Mouse (Mus musculus) CH12.LX (cell line): ENCODE data around the gene Itga4. TPM values are rescaled to one million over a fixed set of nuclear protein-coding genes. Genes with fewer than 3 reads are reported as not detected.

Source experiments
- DNase-seq: peaks from one replicate; pipeline ENCODE4 v3.0.0-alpha.2; 2013; ENCODE audit errors: extremely low read depth
- H3K27ac ChIP-seq: 2 replicates; pipeline ENCODE4 v1.5.1; 2012; ENCODE audit warnings: low read depth, mild to moderate bottlenecking, control low read depth, moderate library complexity; ENCODE audit not compliant: insufficient read depth
- H3K27me3 ChIP-seq: replicated peaks from 2 replicates; pipeline ENCODE3; 2012; ENCODE audit warnings: inconsistent platforms
- H3K36me3 ChIP-seq, 2 experiments: replicated peaks in 1 of 2; 2 replicates each; pipeline versions ENCODE3 to v1.6.1; 2012; ENCODE audit warnings: inconsistent platforms in 1 of 2, low read length in 1 of 2, mild to moderate bottlenecking in 1 of 2, mixed read lengths in 1 of 2, moderate library complexity in 1 of 2; ENCODE audit not compliant: control insufficient read depth in 1 of 2, insufficient read depth in 1 of 2
- H3K4me1 ChIP-seq, 2 experiments: 2 replicates each; pipeline ENCODE4 v1.6.1; 2012; ENCODE audit warnings: inconsistent platforms in 1 of 2, moderate library complexity in 1 of 2; ENCODE audit not compliant: insufficient read depth in 2 of 2, control insufficient read depth in 1 of 2
- H3K4me2 ChIP-seq: 2 replicates; pipeline ENCODE4 v1.6.1; 2012; ENCODE audit warnings: low read depth, mild to moderate bottlenecking, control low read depth; ENCODE audit not compliant: poor library complexity, insufficient read depth, severe bottlenecking
- H3K4me3 ChIP-seq, 3 experiments: fragments of 150-350 bp in 1 of 3; sonication (generic) in 1 of 3; replicated peaks in 1 of 3; 2 replicates each; pipeline versions ENCODE3 to v1.5.1; 2011 to 2012; ENCODE audit warnings: low read depth in 2 of 3, low read length in 2 of 3, mild to moderate bottlenecking in 2 of 3, moderate library complexity in 2 of 3, control low read depth in 1 of 3, improper control_type of control experiment in 1 of 3, inconsistent platforms in 1 of 3, mixed read lengths in 1 of 3; ENCODE audit not compliant: poor library complexity in 1 of 3
- H3K79me2 ChIP-seq: replicated peaks from 2 replicates; pipeline ENCODE4 v1.6.1; 2012; ENCODE audit warnings: mild to moderate bottlenecking, moderate library complexity; ENCODE audit not compliant: control insufficient read depth, poor library complexity, insufficient read depth, severe bottlenecking; ENCODE audit errors: extremely low read depth
- H3K9ac ChIP-seq: 2 replicates; pipeline ENCODE4 v1.6.1; 2012; ENCODE audit warnings: low read depth, mild to moderate bottlenecking, control low read depth, moderate library complexity; ENCODE audit not compliant: insufficient read depth
- H3K9me3 ChIP-seq: replicated peaks from 2 replicates; pipeline ENCODE3; 2012; ENCODE audit warnings: low read length, inconsistent platforms, mixed read lengths
- CHD1 ChIP-seq: IDR thresholded peaks from 2 replicates; pipeline ENCODE4 v1.6.1; 2012; ENCODE audit warnings: low read depth, low read length, improper control_type of control experiment, inconsistent platforms
- CHD2 ChIP-seq: IDR thresholded peaks from 2 replicates; pipeline ENCODE4 v1.6.1; 2011; ENCODE audit warnings: low read length, improper control_type of control experiment
- ELF1 ChIP-seq: IDR thresholded peaks from 2 replicates; pipeline ENCODE4 v1.6.1; 2014; ENCODE audit warnings: low read depth, mild to moderate bottlenecking, inconsistent platforms, low read length, improper control_type of control experiment
- GABPA ChIP-seq: IDR thresholded peaks from 2 replicates; pipeline ENCODE4 v1.6.1; 2012; ENCODE audit warnings: low read depth, low read length, improper control_type of control experiment, inconsistent platforms; ENCODE audit not compliant: insufficient replicate concordance
- HCFC1 ChIP-seq: IDR thresholded peaks from 2 replicates; pipeline ENCODE4 v1.6.1; 2012; ENCODE audit warnings: low read depth, mild to moderate bottlenecking, inconsistent platforms, low read length, improper control_type of control experiment
- JUN ChIP-seq: IDR thresholded peaks from 2 replicates; pipeline ENCODE4 v1.6.1; 2011; ENCODE audit warnings: low read depth, mild to moderate bottlenecking, low read length, improper control_type of control experiment, moderate library complexity; ENCODE audit not compliant: insufficient read depth
- JUND ChIP-seq: conservative IDR thresholded peaks from 2 replicates; pipeline ENCODE4 v1.6.1; 2011; ENCODE audit warnings: low read depth, low read length, improper control_type of control experiment
- MAZ ChIP-seq: IDR thresholded peaks from 2 replicates; pipeline ENCODE4 v1.6.1; 2012; ENCODE audit warnings: low read depth, mild to moderate bottlenecking, inconsistent platforms, low read length, improper control_type of control experiment, moderate library complexity
- MEF2A ChIP-seq: IDR thresholded peaks from 2 replicates; pipeline ENCODE4 v1.6.1; 2014; ENCODE audit warnings: low read depth, mild to moderate bottlenecking, inconsistent platforms, low read length, improper control_type of control experiment, borderline replicate concordance
- MXI1 ChIP-seq: IDR thresholded peaks from 2 replicates; pipeline ENCODE4 v1.6.1; 2011; ENCODE audit warnings: mild to moderate bottlenecking, low read depth, low read length, improper control_type of control experiment
- MYC ChIP-seq: IDR thresholded peaks from 2 replicates; pipeline ENCODE4 v1.6.1; 2011; ENCODE audit warnings: low read depth, mild to moderate bottlenecking, improper control_type of control experiment, low read length
- NELFE ChIP-seq: IDR thresholded peaks from 2 replicates; pipeline ENCODE4 v1.6.1; 2011; ENCODE audit warnings: low read depth, low read length, improper control_type of control experiment
- POLR2A ChIP-seq: IDR thresholded peaks from 2 replicates; pipeline ENCODE4 v1.6.1; 2011; ENCODE audit warnings: low read depth, mild to moderate bottlenecking, improper control_type of control experiment, low read length
- POLR2AphosphoS2 ChIP-seq: IDR thresholded peaks from 2 replicates; pipeline ENCODE4 v1.6.1; 2011; ENCODE audit warnings: low read depth, low read length, improper control_type of control experiment
- SIN3A ChIP-seq: IDR thresholded peaks from 2 replicates; pipeline ENCODE4 v1.6.1; 2012; ENCODE audit warnings: low read length, improper control_type of control experiment, inconsistent platforms
- SMC3 ChIP-seq: IDR thresholded peaks from 2 replicates; pipeline ENCODE4 v1.6.1; 2011; ENCODE audit warnings: low read depth, low read length, improper control_type of control experiment
- TCF12 ChIP-seq: IDR thresholded peaks from 2 replicates; pipeline ENCODE4 v1.6.1; 2014; ENCODE audit warnings: low read depth, mild to moderate bottlenecking, inconsistent platforms, low read length, improper control_type of control experiment
- UBTF ChIP-seq: IDR thresholded peaks from 2 replicates; pipeline ENCODE4 v1.6.1; 2012; ENCODE audit warnings: low read depth, mild to moderate bottlenecking, inconsistent platforms, low read length, improper control_type of control experiment, moderate library complexity
- USF1 ChIP-seq: IDR thresholded peaks from 2 replicates; pipeline ENCODE4 v1.6.1; 2014; ENCODE audit warnings: low read depth, mild to moderate bottlenecking, inconsistent platforms, low read length, improper control_type of control experiment
- USF2 ChIP-seq: conservative IDR thresholded peaks from 2 replicates; pipeline ENCODE4 v1.6.1; 2011; ENCODE audit warnings: low read depth, low read length, improper control_type of control experiment
- ZC3H11A ChIP-seq: IDR thresholded peaks from 2 replicates; pipeline ENCODE4 v1.6.1; 2012; ENCODE audit warnings: low read depth, mild to moderate bottlenecking, inconsistent platforms, low read length, improper control_type of control experiment
- ZKSCAN1 ChIP-seq: IDR thresholded peaks from 2 replicates; pipeline ENCODE4 v1.6.1; 2012; ENCODE audit warnings: low read depth, inconsistent platforms, low read length, improper control_type of control experiment, borderline replicate concordance
- ZNF384 ChIP-seq: IDR thresholded peaks from 2 replicates; pipeline ENCODE4 v1.6.1; 2012; ENCODE audit warnings: low read depth, low read length, improper control_type of control experiment, inconsistent platforms
- dilution Hi-C: fragments of 300-500 bp; cut with MboI; formaldehyde crosslinking; loops from 2 replicates; pipeline ENCODE4 v1.14.3; 2020; ENCODE audit warnings: low sequenced_read_pairs; ENCODE audit not compliant: extremely low pct_unique_long_range_greater_than_20kb, extremely low pct_ligation_motif_present
- in situ Hi-C: fragments of 300-500 bp; cut with MboI; formaldehyde crosslinking; loops from 3 replicates; pipeline ENCODE4 v1.14.3; 2019; ENCODE audit warnings: low sequenced_read_pairs, low pct_ligation_motif_present, low pct_unique_long_range_greater_than_20kb, mixed read lengths
- polyA plus RNA-seq: library from polyadenylated mRNA; unstranded; fragments of >175 nt; gene quantifications from 2 replicates; pipeline ENCODE4 v1.2.1, GENCODE M21; 2012; ENCODE audit warnings: low read depth; ENCODE audit not compliant: insufficient read length
- total RNA-seq, 2 experiments: library from RNA; depleted of rRNA; stranded (reverse); fragments of 300-350 nt in 1 of 2; fragments of >200 nt in 1 of 2; gene quantifications; 2 replicates each; pipeline ENCODE4 v1.2.3; 2012 to 2014

Gene Itga4
- total and polyA plus RNA-seq, 3 experiments = 51.2 to 79.3 (median 54.3) TPM

DNA sequence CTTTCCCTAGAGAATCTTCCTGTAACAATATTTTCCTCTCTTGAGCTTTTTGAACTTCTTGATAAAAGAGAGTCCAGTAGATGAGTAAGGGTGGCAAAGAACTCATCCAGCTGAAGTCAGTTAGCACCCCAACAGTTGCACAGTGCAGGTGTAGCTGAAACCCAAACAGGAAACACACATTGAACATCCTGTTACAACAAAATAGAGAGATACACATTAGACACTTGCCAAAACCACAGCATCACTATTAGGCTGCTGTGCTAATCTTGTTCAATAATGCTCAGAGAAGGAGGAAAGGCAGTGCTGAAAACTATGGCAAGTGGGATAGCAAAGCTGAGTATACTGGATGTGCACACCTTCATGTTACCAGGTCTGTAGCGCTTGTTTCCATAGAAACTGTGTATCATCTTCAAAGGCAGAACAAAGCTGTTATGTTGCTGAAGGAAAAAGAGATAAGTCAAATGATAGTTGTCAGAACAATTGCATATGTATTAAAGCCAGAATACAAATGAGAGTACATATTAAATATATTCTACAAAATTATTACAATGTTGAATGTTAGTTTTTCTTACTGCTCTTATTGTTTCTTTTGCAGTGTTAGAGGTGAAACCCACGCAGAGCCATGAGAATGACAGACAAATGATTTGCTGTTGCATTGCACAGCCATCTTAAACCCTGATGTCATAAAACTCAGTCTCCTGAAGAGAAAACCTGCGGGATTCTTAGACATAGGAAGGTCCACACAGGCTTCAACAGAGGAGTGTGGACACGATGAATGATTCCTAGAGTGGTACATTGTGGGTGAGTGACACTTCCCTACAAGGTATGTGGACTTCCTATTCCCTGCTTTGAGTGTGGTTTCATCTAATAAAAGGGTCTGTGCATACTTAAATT is 23.9 kb upstream of the Itga4 start:
- dilution Hi-C loops (no loop called here), in situ Hi-C loops (no loop called here)
- H3K9ac ChIP-seq = no peak overlapping the region
- no peaks in the 10 kb centered on the region for H3K36me3 ChIP-seq
- H3K27ac ChIP-seq = no peak overlapping the region
- no peaks in the 10 kb centered on the region for H3K79me2 ChIP-seq
- TF ChIP-seq UBTF = no peak
- no peak for TF ChIP-seq HCFC1
- no peak for TF ChIP-seq POLR2AphosphoS2
- TF ChIP-seq JUND = no peak
- TF ChIP-seq USF1 = no peak
- TF ChIP-seq TCF12 = no peak
- no peak for TF ChIP-seq ZC3H11A
- no peak for TF ChIP-seq JUN
- no peak for TF ChIP-seq CHD1
- no peak for TF ChIP-seq MAZ
- H3K4me1 ChIP-seq = peaks cover 15 to 31% of the 10 kb centered on the region in 2 experiments
- no peak overlapping the region for H3K4me3 ChIP-seq
- H3K9me3 ChIP-seq = peaks cover 8% of the 10 kb centered on the region
- no peak for DNase-seq
- H3K4me2 ChIP-seq = no peak overlapping the region
- no peaks in the 10 kb centered on the region for H3K27me3 ChIP-seq

DNA sequence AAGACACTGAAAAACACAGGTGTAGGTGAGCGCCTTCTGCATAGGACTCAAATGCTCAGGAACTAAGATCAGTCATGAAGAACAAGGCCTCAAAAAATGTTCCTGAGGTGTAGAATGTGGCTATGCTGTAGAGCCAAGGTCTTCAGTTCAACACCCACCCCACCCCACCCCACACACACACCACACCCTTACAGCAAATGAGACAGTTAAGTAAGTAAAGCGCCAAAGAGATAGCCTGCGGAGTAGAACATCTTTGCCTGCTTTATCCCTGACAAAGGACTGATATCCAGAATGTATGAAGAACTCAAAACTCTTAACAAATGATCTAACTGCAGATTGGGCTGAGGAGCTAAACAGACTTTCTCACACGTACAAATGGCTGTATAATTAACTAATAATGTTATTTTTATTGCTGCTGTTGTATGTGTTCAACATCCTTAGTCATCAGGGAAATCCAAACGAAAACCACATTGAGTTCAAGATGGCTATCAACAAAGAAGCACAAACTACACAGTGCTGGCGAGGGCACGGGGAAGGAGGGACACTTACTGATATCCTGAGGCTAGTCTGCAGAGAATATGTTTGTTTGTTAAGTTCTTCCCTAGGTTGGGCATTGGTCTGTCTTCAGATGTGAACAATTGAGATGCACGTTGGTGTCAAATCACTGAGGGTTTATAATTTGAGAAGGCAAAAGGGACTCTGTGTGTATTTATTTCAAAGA is 19.3 kb upstream of the Itga4 start:
- no peaks in the 10 kb centered on the region for H3K36me3 ChIP-seq
- peaks cover 3 to 7% of the 10 kb centered on the region in 2 experiments; a peak in 3 of 4 replicates for H3K4me1 ChIP-seq
- TF ChIP-seq MAZ (no peak), ZNF384 (no peak)
- in situ Hi-C loops = no loop called here
- no peaks in the 10 kb centered on the region for H3K27me3 ChIP-seq
- H3K79me2 ChIP-seq = no peaks in the 10 kb centered on the region
- DNase-seq = no peak
- H3K27ac ChIP-seq = no peak overlapping the region
- H3K4me2 ChIP-seq = no peak overlapping the region
- no peak overlapping the region for H3K9ac ChIP-seq
- no peaks in the 10 kb centered on the region for H3K9me3 ChIP-seq
- dilution Hi-C loops = no loop called here
- H3K4me3 ChIP-seq = no peak overlapping the region

DNA sequence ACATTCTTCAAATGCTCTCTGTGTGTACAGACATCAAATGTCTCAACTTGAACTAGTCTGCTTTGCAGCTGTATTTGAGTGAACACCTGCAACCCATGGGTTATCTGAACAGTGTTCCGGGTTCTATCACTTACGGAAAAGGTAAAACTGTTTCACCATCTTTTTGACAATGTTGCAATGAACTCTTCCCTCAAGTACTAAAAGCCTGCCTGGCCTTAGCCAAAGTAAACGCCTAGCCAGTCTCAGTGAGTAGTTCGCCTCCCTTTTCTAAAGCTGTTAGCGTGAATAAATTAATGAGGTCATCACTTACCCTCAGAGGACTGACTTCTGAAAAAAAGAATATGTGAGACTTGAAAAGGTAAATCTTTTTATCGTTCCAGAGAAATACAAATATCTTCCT is 18.0 kb upstream of the Itga4 start:
- TF ChIP-seq SIN3A = no peak
- no peak for TF ChIP-seq SMC3
- TF ChIP-seq UBTF = no peak
- no peak for TF ChIP-seq POLR2A
- TF ChIP-seq MXI1 = no peak
- no peak for TF ChIP-seq GABPA
- no peak for TF ChIP-seq NELFE
- no peak for TF ChIP-seq ZKSCAN1
- TF ChIP-seq USF2 = no peak
- no peak for TF ChIP-seq MEF2A
- TF ChIP-seq TCF12 = no peak
- TF ChIP-seq CHD2 = no peak
- no peak for TF ChIP-seq ELF1
- TF ChIP-seq MYC = no peak
- TF ChIP-seq JUND = no peak
- Histone ChIP-seq H3K79me2 (no peaks in the 10 kb centered on the region), H3K4me2 (no peak overlapping the region), H3K4me3 (no peak overlapping the region), H3K9me3 (no peaks in the 10 kb centered on the region), H3K9ac (no peak overlapping the region; the same call in 1 of the 2 replicates), H3K27me3 (no peaks in the 10 kb centered on the region), H3K27ac (no peak overlapping the region), H3K36me3 (no peaks in the 10 kb centered on the region), H3K4me1 (peaks cover 4 to 10% of the 10 kb centered on the region in 2 experiments; a peak in 3 of 4 replicates)
- dilution Hi-C loops (no loop called here), in situ Hi-C loops (no loop called here)
- no peak for DNase-seq
